Mouse (Mus musculus) intestine, postnatal 0 days (tissue): Measurements from ENCODE around the gene Ankrd13d. TPM values are rescaled to one million over a fixed set of nuclear protein-coding genes. Genes with fewer than 3 reads are reported as not detected.

Source experiments
- ATAC-seq: fragments of 200-750 bp; cut with Nextera tagmentation; 2 replicates; pipeline ENCODE4 v1.8.0; 2017; ENCODE audit warnings: mild to moderate bottlenecking, moderate TSS enrichment, moderate library complexity
- H3K27ac ChIP-seq: fragments of 300-500 bp; sonication (generic); 2 replicates; pipeline ENCODE4 v1.5.1; 2014; ENCODE audit warnings: mild to moderate bottlenecking, low read depth, low read length, moderate library complexity
- H3K27me3 ChIP-seq: fragments of 300-500 bp; sonication (generic); replicated peaks from 2 replicates; pipeline ENCODE4 v1.6.1; 2014; ENCODE audit warnings: low read length, mixed read lengths; ENCODE audit not compliant: control insufficient read depth, insufficient read depth
- H3K36me3 ChIP-seq: fragments of 300-500 bp; sonication (generic); 2 replicates; pipeline ENCODE4 v1.6.1; 2014; ENCODE audit warnings: mild to moderate bottlenecking, moderate library complexity; ENCODE audit not compliant: control insufficient read depth, insufficient read depth
- H3K4me1 ChIP-seq: fragments of 300-500 bp; sonication (generic); replicated peaks from 2 replicates; pipeline ENCODE4 v1.6.1; 2014; ENCODE audit warnings: antibody characterized with exemption, low read length, mixed read lengths; ENCODE audit not compliant: control insufficient read depth, insufficient read depth
- H3K4me2 ChIP-seq: fragments of 300-500 bp; sonication (generic); replicated peaks from 2 replicates; pipeline ENCODE4 v1.6.1; 2014; ENCODE audit warnings: low read depth, mild to moderate bottlenecking, moderate library complexity
- H3K4me3 ChIP-seq: fragments of 300-500 bp; sonication (generic); 2 replicates; pipeline ENCODE4 v1.5.1; 2014; ENCODE audit warnings: low read depth, low read length
- H3K9ac ChIP-seq: fragments of 300-500 bp; sonication (generic); 2 replicates; pipeline ENCODE4 v1.6.1; 2014; ENCODE audit warnings: mild to moderate bottlenecking, low read depth, low read length
- H3K9me3 ChIP-seq: fragments of 300-500 bp; sonication (generic); 2 replicates; pipeline ENCODE4 v1.6.1; 2016; ENCODE audit warnings: mixed run types; ENCODE audit not compliant: control insufficient read depth
- CTCF ChIP-seq: sonication (generic); IDR thresholded peaks from 2 replicates; pipeline ENCODE4 v1.5.1; 2016; ENCODE audit warnings: low read depth, mild to moderate bottlenecking, control low read depth, antibody characterized with exemption, moderate library complexity
- WGBS: fragments of 180-500 bp; shearing (Covaris S2); extraction: QIAGEN DNeasy Blood & Tissue Kit; methylation state at CpG from one replicate; pipeline ENCODE4 v1.1.7; 2014; 5-methylcytosine and 5-hydroxymethylcytosine counted together
- polyA plus RNA-seq: library from polyadenylated mRNA; unstranded; fragments of >200 nt; fragmentation: Nextera tagmentation; extraction: Ambion mirVana; gene quantifications from 2 replicates; pipeline ENCODE4 v1.2.1, GENCODE M21; 2015

The Ankrd13d gene
- polyA plus RNA-seq, 1 experiment from 2014 or later, result 2.0 TPM

DNA sequence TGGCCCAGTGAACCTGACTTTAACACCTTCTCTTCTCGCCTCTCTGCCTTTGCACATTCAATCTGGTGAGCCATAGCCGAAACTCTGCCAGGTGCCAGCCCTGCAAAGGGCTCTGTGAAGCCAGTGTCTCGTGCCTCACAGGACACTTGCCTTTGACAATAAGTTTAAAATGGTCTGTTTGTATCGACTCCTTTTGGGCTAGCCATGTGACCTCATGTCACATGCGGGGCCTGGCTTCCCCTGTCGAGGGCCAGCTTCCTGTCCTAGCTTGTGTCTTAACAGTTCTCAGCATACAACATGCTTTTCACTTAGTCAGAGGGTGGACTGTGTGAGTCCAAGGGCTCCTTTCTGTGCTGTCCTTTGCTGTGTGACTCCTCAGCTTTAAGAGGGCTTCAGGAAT is 20.2 kb downstream of the Ankrd13d start:
- no peak overlapping the region for H3K4me3 ChIP-seq
- H3K27ac ChIP-seq, result no peak overlapping the region
- no peak overlapping the region for H3K4me2 ChIP-seq
- H3K9ac ChIP-seq, result no peak overlapping the region
- no peaks in the 10 kb centered on the region; the same call in none of the 2 replicates for H3K4me1 ChIP-seq
- WGBS, result 66% methylated on average over 6 of the region's 6 CpGs
- H3K36me3 ChIP-seq, result peaks cover 27% of the 10 kb centered on the region; the same call in 1 of the 2 replicates
- H3K9me3 ChIP-seq, result no peaks in the 10 kb centered on the region
- no peaks in the 10 kb centered on the region for H3K27me3 ChIP-seq
- no peak for ATAC-seq
- TF ChIP-seq CTCF, result no peak

DNA sequence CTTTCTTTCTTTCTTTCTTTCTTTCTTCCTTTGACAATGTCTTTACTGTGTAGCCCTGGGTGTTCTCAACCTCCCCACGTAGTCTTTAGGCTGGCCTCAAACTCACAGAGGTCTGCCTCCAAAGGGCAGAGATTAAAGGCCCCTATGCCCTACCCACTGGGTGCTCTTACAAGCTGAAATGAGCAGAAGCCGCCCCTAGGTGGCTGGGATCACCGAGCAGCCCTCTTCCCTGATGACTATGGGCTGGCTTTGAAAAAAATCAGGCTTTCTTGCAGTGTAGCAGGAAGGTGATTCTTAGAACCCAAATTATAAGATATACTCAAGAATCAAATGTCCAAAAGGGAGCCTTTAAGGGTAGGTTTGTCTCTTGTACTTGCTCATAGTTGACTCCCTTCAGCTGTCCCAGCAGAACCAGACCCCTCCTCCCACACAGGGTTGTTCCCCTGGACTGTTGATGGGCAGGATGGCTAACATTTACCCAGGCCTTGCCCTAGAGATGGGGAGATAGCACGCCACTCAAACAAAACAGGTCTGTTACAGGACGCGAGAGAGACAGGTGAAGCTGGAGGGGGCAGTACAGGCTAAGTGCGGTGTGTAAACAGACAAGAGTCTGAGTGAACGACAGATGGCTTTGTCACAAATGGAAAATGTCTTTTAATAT is 21.8 kb downstream of the Ankrd13d start:
- Histone ChIP-seq H3K36me3 (peaks cover 23% of the 10 kb centered on the region; the same call in 1 of the 2 replicates), H3K9ac (no peak overlapping the region; the same call in 1 of the 2 replicates), H3K27ac (no peak overlapping the region), H3K4me1 (no peaks in the 10 kb centered on the region; the same call in none of the 2 replicates), H3K27me3 (no peaks in the 10 kb centered on the region), H3K4me2 (no peak overlapping the region), H3K9me3 (no peaks in the 10 kb centered on the region), H3K4me3 (no peak overlapping the region)
- 42% methylated on average over 8 of the region's 8 CpGs for WGBS
- TF ChIP-seq CTCF, result peak; percentile 48; the same call in 1 of the 2 replicates
- no peak for ATAC-seq

GRCm38 (mm10) chr19:4257897-4258252 is 25.1 kb downstream of the Ankrd13d start:
- Histone ChIP-seq H3K27ac (peak overlapping the region; percentile 11; the same call in 1 of the 2 replicates), H3K4me3 (peak overlapping the region; percentile 65), H3K9me3 (no peaks in the 10 kb centered on the region), H3K9ac (0 out of 2 replicates have a peak overlapping the region, but pooled peaks have one; percentile 8), H3K4me1 (no peaks in the 10 kb centered on the region; the same call in none of the 2 replicates), H3K36me3 (no peaks in the 10 kb centered on the region), H3K27me3 (no peaks in the 10 kb centered on the region), H3K4me2 (peak overlapping the region; percentile 91)
- 19% methylated on average over 12 of the region's 12 CpGs for WGBS
- no peak; the same call in none of the 2 replicates for ATAC-seq
- TF ChIP-seq CTCF, result no peak

DNA sequence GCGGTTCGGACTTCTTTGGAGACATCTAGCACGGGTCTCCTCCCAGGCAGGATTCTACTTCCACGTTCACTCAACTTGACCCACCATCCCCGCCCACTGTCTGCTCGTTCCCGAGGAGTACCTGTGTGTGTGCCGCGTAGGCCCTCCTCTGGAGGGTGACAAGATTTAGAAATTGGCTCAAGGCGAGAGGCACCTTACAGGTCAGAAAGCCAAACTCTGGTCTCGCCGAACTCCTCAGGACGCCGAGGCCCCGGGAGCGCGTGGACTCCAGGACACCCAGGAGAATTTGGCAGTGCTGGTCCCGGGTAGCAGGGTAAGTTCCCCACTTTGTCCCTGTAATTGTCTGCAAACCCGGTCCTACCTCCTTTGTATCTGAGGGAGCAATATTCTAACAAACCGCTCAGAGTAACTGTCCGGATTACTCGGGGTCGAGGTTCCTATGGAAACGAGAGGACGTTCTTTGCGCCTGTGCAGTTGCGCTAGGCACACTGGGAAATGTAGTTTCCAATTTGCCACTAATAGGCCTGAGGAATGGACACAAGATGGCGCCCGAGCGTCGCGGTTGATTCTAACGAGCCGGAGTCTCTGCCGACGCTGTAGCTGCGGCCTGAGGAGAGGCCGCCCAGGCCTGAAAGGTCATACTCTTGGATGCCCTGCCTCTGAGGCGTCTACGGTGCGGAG is 25.6 kb downstream of the Ankrd13d start:
- Histone ChIP-seq H3K4me1 (no peaks in the 10 kb centered on the region; the same call in none of the 2 replicates), H3K36me3 (no peaks in the 10 kb centered on the region), H3K27me3 (no peaks in the 10 kb centered on the region), H3K9me3 (no peaks in the 10 kb centered on the region), H3K4me3 (peak overlapping the region; percentile 65), H3K27ac (peak overlapping the region; percentile 11; the same call in 1 of the 2 replicates), H3K4me2 (peak overlapping the region; percentile 91), H3K9ac (peak overlapping the region; percentile 50; the same call in 1 of the 2 replicates)
- WGBS, result under 1% methylated on average over 41 of the region's 41 CpGs
- ATAC-seq, result peak; percentile 81
- peak; percentile 98 for TF ChIP-seq CTCF

DNA sequence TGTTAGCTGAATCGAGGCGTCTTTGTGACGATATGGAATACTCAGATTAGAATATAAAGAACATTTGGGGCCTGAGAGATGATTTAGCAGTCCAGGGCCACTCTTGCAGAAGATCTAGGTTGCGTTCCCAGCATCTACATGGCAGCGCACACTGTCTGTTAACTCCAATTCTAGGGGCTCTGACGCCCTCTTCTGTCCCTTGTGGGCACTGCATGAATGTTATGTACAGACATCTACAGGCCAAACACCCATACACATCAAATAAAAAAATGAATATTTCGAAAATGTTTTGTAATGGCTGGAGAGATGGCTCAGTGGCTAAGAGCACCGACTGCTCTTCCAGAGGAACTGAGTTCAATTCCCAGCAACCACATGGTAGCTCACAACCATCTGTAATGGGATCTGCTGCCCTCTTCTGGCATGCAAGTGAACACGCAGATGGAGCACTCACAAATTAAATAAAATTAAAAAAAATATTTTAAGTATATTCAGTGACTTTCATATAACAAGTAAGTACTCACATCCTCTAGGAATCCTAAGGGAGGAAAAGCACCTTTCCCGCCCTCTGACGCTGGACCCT is 27.3 kb downstream of the Ankrd13d start:
- peak; percentile 59 for TF ChIP-seq CTCF
- no peak overlapping the region for H3K4me3 ChIP-seq
- no peaks in the 10 kb centered on the region; the same call in none of the 2 replicates for H3K4me1 ChIP-seq
- H3K36me3 ChIP-seq, result no peaks in the 10 kb centered on the region
- no peak for ATAC-seq
- WGBS, result 76% methylated on average over 11 of the region's 11 CpGs
- H3K27ac ChIP-seq, result no peak overlapping the region
- no peaks in the 10 kb centered on the region for H3K27me3 ChIP-seq
- H3K4me2 ChIP-seq, result no peak overlapping the region
- H3K9ac ChIP-seq, result no peak overlapping the region
- no peaks in the 10 kb centered on the region for H3K9me3 ChIP-seq

GRCm38 (mm10) chr19:4254230-4254629 is 28.7 kb downstream of the Ankrd13d start:
- Histone ChIP-seq H3K27ac (no peak overlapping the region), H3K27me3 (no peaks in the 10 kb centered on the region), H3K4me1 (no peaks in the 10 kb centered on the region; the same call in none of the 2 replicates), H3K4me3 (no peak overlapping the region), H3K9me3 (no peaks in the 10 kb centered on the region), H3K9ac (no peak overlapping the region), H3K36me3 (no peaks in the 10 kb centered on the region), H3K4me2 (no peak overlapping the region)
- 89% methylated on average over 7 of the region's 7 CpGs for WGBS
- no peak for ATAC-seq
- TF ChIP-seq CTCF, result no peak
